In genomic region chr17:75139731-75140130, GRCm38 (mm10) we compare ENCODE assay signal across 22 mouse cellular contexts.
DNase-seq lines count a peak whose midpoint lies in the region; ATAC-seq and TF ChIP-seq lines count a peak whose summit lies in the region.
"Had no signal": no experiment of that assay in that cellular context is flagged by ENCODE, and none has a peak within 500 bp of the region (broad histone marks: within the 10 kb centered on the region; RNA-seq: fewer than 3 reads in every experiment).

No protein-coding gene starts in this region.

- no peaks in the 10 kb centered on the region for H3K9me3 ChIP-seq in liver, embryonic 15.5 days (replicated peaks)
- no peaks in the 10 kb centered on the region for H3K9me3 ChIP-seq in liver, postnatal 0 days (ENCODE audit: low read length)
- H3K9me3 ChIP-seq: embryonic facial prominence, embryonic 13.5 days; embryonic facial prominence, embryonic 15.5 days; forebrain, embryonic 10.5 days; forebrain, embryonic 12.5 days had no signal

- peaks cover 9% of the 10 kb centered on the region for H3K4me1 ChIP-seq in liver, embryonic 15.5 days (replicated peaks)
- H3K4me1 ChIP-seq in liver, postnatal 0 days (ENCODE audit: insufficient read depth): no peaks in the 10 kb centered on the region
- H3K4me1 ChIP-seq: embryonic facial prominence, embryonic 15.5 days had no signal

- no peaks in the 10 kb centered on the region for H3K36me3 ChIP-seq in liver, embryonic 15.5 days (replicated peaks)
- H3K36me3 ChIP-seq in liver, postnatal 0 days (replicated peaks; ENCODE audit: insufficient read depth, low read length): no peaks in the 10 kb centered on the region
- H3K36me3 ChIP-seq: embryonic facial prominence, embryonic 13.5 days; embryonic facial prominence, embryonic 15.5 days; forebrain, embryonic 10.5 days; forebrain, embryonic 12.5 days had no signal

- H3K27ac ChIP-seq in liver, embryonic 15.5 days (replicated peaks): no peak overlapping the region
- no peak overlapping the region for H3K27ac ChIP-seq in liver, postnatal 0 days (ENCODE audit: low read depth)
- H3K27ac ChIP-seq: embryonic facial prominence, embryonic 13.5 days; embryonic facial prominence, embryonic 15.5 days; forebrain, embryonic 10.5 days; forebrain, embryonic 12.5 days had no signal

- 29% methylated on average over 2 of the region's 2 CpGs for WGBS in liver, embryonic 15.5 days (ENCODE audit: insufficient replicate concordance)
- 61% methylated on average over 2 of the region's 2 CpGs for WGBS in liver, postnatal 0 days (ENCODE audit: insufficient replicate concordance)

- TF ChIP-seq CTCF in liver, postnatal 0 days (IDR thresholded peaks at IDR 0.05; ENCODE audit: low read depth): no peak

- DNase-seq in heart, adult 11 months: peak; percentile 24
- DNase-seq in heart, adult 18-20 months: no peak
- DNase-seq in liver, postnatal 0 days: no peak
- DNase-seq in 3T3-L1 (ENCODE audit: low read depth, low spot score): peak; percentile 55
- DNase-seq: adrenal gland, adult 2 months; adrenal gland, postnatal 10 days; adrenal gland, postnatal 25 days; cerebellum, adult 11 months; cerebellum, adult 18-20 months; cerebellum, adult 8-10 months; cerebellum, adult 9-11 months; cerebellum, postnatal 14 days; cerebellum, postnatal 36 days; embryo, embryonic 11 days had no signal

- 0 out of 2 replicates have a peak, but pooled peaks have one; percentile 45 for ATAC-seq in liver, embryonic 15.5 days (ENCODE audit: insufficient read depth)
- no peak for ATAC-seq in liver, postnatal 0 days
- ATAC-seq: forebrain, embryonic 14.5 days; forebrain, embryonic 16.5 days had no signal

- H3K4me2 ChIP-seq in liver, embryonic 15.5 days: no peak overlapping the region
- H3K4me2 ChIP-seq in liver, postnatal 0 days (ENCODE audit: low read depth, low read length): no peak overlapping the region
- H3K4me2 ChIP-seq: embryonic facial prominence, embryonic 13.5 days; embryonic facial prominence, embryonic 15.5 days; forebrain, embryonic 12.5 days had no signal

- H3K9ac ChIP-seq in liver, embryonic 15.5 days: no peak overlapping the region
- no peak overlapping the region for H3K9ac ChIP-seq in liver, postnatal 0 days (replicated peaks)
- H3K9ac ChIP-seq: embryonic facial prominence, embryonic 13.5 days; embryonic facial prominence, embryonic 15.5 days; forebrain, embryonic 12.5 days had no signal

- H3K27me3 ChIP-seq in liver, embryonic 15.5 days: no peaks in the 10 kb centered on the region
- no peaks in the 10 kb centered on the region for H3K27me3 ChIP-seq in liver, postnatal 0 days (ENCODE audit: insufficient read depth, low read length)
- H3K27me3 ChIP-seq: embryonic facial prominence, embryonic 13.5 days; embryonic facial prominence, embryonic 15.5 days; forebrain, embryonic 12.5 days had no signal

- no peak for TF ChIP-seq EP300 in liver, postnatal 0 days (IDR thresholded peaks at IDR 0.05; ENCODE audit: low read depth)

- no peak overlapping the region for H3K4me3 ChIP-seq in liver, embryonic 15.5 days (replicated peaks)
- H3K4me3 ChIP-seq in liver, postnatal 0 days (ENCODE audit: low read depth, low read length): no peak overlapping the region
- H3K4me3 ChIP-seq: embryonic facial prominence, embryonic 13.5 days; embryonic facial prominence, embryonic 15.5 days; erythroblast, embryonic 14.5 days; forebrain, embryonic 10.5 days; forebrain, embryonic 12.5 days had no signal

Comparison
In these comparisons a context has a peak if more than half of its experiments do, and no peak if none do; other contexts are left out.
1. DNase-seq: peak in heart, adult 11 months (single experiment) and 3T3-L1 (single experiment); none in heart, adult 18-20 months (0 of 2) and liver, postnatal 0 days (single experiment).